Mouse (Mus musculus) left cerebral cortex, adult 8-10 months (tissue): ENCODE measurements at regions not wholly inside any gene's neighbourhood (a gene's known extent, or its start where the extent isn't known, plus 50 kb on each side); places are given as distances from the start of the nearest gene placed in this dataset.

Experiments
- DNase-seq, 2 experiments: peaks; one replicate each; pipeline ENCODE4 v3.0.0; 2022; ENCODE audit warnings: low spot score in 2 of 2

- no peak for DNase-seq
These were observed 141.7 kb downstream of the 9530068E07Rik start for GRCm38 (mm10) chr11:52537819-52538435.

- no peak for DNase-seq
These were observed 145.0 kb downstream of the 9530068E07Rik start for GRCm38 (mm10) chr11:52541210-52541609.

- DNase-seq = no peak
These were observed 155.2 kb downstream of the 9530068E07Rik start for GRCm38 (mm10) chr11:52551451-52551850.

DNA sequence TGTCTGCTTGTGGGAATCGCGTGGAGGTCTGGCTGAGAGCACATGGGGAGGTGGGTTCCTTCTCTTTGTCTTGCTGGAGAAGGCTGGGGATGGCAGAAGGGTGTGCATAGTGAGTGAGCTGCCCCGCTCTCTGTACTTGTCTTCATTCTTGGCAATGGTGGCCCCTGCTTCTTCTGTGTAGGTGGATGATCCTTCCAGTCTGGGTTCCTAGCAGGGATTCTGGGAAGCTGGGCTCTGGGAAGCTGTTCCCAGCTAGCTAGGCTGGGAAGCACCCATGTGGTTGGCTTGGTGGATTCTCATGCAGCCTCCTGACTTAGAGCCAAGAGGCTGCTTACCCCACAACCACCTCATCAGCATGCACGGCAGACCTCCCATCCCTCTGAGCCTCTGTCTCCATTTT lies 156.6 kb downstream of the 9530068E07Rik start:
- DNase-seq = no peak

DNA sequence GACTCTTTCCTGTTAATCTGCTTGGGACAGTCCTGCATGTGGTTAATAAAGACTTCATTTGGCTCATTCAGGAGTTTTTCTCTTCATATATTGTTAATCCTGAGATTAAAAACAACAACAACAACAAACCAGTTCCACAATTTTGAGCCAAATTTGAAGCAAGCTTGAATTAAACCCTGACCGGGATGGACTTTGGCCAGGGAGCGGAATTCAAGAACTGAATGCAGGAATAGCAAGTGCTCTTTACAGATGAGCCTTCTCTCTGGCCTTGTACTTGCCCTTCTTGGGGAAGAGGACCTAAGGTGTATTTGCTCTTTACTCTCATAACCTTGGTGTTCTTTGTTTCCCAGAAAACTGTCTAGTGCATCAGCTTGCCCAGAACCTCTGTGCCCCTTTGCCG lies 161.6 kb downstream of the 9530068E07Rik start:
- no peak for DNase-seq

GRCm38 (mm10) chr11:52558782-52559181 lies 162.6 kb downstream of the 9530068E07Rik start:
- DNase-seq = no peak

DNA sequence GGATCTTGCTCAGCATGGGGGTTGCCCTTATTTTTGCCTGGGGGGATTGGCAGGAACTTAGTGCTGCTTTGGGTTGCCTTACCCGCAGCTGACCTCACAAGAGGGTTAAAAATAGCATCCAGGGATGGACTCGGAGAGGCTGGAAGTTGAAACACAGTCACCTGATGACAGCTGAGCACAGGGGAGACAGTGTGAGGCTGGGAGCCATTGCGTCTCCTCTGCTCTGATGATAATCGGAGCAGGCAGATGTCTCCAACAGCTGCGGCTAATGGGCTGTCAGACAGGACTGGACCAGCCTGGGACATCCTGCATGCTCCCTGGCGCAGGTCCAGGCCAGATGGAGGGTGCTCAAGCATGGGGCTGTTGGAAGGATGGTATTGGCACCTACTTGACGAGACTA lies 165.1 kb downstream of the 9530068E07Rik start:
- no peak for DNase-seq

DNA sequence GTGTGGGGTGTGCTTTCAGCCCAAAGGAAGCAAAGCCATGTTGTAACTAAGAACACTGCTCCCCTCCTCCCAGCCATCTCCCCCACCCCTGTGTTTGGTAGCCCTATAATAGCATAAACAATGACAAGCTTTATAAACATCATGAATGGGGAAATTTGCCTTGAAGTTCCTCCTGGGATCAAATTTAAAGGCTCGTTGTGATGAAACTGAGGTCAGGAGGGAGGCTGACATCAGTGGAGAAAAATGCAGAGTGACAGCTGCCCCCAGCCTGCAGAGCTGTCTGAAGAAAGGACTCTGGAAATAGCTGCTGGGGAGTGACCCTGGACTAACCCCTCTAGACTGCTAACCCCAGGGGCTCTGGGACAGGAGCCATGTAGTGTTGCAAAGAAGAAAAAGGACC lies 169.2 kb downstream of the 9530068E07Rik start:
- no peak for DNase-seq

DNA sequence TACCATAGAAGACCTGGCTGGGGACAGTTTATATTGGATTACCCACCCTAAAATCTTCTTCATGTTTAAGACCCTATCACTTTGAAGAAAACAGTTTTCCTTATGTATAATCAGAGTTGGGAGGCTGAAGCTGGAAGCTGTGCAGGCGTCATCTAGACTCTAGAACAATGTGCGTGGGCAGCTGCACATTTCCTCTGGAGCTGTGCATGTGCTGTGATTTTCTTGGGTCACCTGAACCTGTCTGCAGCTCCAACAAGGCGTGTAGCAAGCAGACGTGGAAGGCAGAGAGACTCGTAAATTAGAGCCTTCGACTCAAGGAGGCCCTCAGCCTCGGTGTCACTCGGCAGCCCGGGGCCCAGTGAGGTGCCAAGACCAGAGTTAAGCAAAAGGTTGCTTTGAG lies 169.8 kb downstream of the 9530068E07Rik start:
- DNase-seq = peak; percentile 10 to 53

- peak in 1 of 2 experiments; percentile 25 for DNase-seq
These were observed 171.9 kb downstream of the 9530068E07Rik start for GRCm38 (mm10) chr11:52567945-52568687.

DNA sequence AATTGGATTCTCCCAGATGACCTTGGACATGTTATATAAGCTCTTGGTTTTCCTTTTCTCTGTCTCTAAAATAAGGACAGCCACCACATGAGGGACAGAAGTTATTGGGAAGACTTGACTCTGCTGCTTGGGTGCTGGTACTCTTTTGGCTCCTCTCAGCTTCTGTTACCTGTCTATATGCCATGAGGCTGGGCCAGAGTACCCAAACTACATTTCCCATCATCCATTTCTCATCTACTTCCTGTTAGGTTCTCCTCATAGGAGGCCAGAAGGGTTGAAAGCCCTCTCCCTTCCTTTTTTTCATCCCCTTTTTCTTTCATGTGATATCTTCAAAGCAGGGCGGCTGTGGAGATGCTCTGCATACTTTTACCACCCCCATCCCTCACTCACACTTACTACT lies 172.6 kb downstream of the 9530068E07Rik start:
- DNase-seq = peak in 1 of 2 experiments; percentile 5

- DNase-seq = no peak
These were observed 173.5 kb downstream of the 9530068E07Rik start for GRCm38 (mm10) chr11:52569759-52570158.

GRCm38 (mm10) chr11:52578471-52578870 lies 182.2 kb downstream of the 9530068E07Rik start:
- DNase-seq = no peak

GRCm38 (mm10) chr11:52579764-52580377 lies 183.6 kb downstream of the 9530068E07Rik start:
- no peak for DNase-seq

- DNase-seq = no peak
These were observed 172.7 kb upstream of the Fstl4 start for GRCm38 (mm10) chr11:52591596-52592180.

GRCm38 (mm10) chr11:52594092-52594491 lies 170.3 kb upstream of the Fstl4 start:
- DNase-seq = no peak

DNA sequence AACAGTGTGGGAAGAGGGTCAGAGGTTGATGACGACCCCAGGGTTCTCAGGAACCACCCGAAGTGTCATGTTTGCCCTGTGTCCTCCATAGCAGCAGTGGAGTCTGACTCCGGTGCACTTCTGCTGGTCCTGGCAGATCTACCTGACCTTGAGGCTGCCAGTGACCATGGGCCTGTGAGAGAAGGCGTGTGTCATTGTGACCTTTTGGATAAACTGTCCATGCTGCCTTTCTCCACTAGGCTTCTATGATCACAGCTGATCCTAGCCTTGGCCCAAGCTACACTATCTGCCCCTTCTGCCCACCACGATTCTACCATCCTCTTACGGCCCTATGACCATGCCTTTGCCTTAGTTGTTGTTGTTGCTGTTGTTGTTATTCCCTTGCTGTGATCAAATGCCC lies 163.2 kb upstream of the Fstl4 start:
- DNase-seq = no peak

- DNase-seq = peak; percentile 10 to 60
These were observed 162.3 kb upstream of the Fstl4 start for GRCm38 (mm10) chr11:52602061-52602561.

GRCm38 (mm10) chr11:52602796-52603195 lies 161.6 kb upstream of the Fstl4 start:
- no peak for DNase-seq

DNA sequence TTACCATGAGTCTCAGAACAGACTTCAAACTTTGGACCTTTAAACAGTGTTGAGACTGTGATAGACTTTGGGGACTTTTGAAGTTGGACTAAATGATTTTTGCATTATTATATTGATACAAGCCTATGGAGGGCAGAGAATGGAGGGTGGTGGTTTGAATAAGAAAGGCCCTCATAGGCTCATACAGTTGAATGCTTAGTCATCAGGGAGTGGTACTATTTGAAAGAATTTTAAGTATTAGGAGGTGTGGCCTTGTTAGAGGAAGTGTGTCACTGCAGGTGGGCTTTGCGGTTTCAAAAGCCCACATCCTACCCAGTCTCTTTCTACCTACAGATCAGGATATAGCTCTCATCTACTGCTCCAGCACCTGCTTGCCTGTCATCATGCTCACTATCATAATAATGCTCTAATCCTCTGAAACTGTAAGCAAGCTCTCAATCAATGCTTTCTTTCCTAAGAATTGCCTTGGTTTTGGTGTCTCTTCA lies 153.7 kb upstream of the Fstl4 start:
- no peak for DNase-seq

GRCm38 (mm10) chr11:52615622-52616021 lies 148.8 kb upstream of the Fstl4 start:
- no peak for DNase-seq

DNA sequence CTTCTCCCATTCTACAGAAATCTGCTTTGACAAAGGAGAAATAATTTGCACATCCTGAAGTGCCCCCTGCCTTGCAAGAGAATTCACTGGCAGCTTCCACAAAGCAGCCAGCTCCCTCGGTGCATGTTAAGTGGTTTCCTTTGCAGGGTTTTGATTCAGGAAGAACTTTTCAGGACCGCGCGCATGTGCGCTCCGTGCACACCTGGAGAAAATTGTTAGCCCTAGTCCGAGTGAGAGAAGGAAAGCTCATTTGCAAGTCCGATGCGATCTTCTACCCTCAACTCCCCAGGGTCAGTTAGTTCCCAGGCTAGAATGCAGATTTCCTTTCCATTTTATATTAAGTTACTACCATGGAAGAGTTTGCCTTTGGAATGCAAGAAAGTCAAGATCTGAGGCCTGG lies 145.8 kb upstream of the Fstl4 start:
- DNase-seq = no peak
